Mouse (Mus musculus): Measurements from ENCODE around the gene Magea3. TPM values are rescaled to one million over a fixed set of nuclear protein-coding genes. Genes with fewer than 3 reads are reported as not detected.
"Not testable (repeated sequence)": the region's sequence is repeated elsewhere in the genome, so short reads cannot be mapped to it uniquely, and the experiment has no call there.

Magea3 gene
- not detected in 2 replicates for total RNA-seq (2017)

DNA sequence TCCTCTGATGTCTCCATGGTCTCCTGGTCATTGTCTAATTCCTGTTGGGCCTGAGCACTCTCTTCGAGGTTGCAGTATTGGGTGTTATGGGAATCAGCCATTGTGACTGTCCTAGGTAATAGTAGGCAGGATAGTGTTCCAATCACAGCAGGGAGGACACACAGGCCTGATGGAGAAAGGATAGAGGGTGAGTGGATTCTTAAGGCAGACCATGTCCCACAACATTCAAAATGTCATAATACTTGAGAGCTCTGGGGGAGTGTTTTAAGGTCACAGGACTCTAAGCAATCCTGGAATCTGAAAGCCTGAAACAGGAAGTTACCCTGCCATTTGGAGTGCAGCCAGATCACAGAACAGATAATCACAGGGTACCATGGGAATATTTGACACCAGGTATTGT, at the start of gene Magea3:
Magea3 (minus strand) TSS at position 101 of the 400 bp plus-strand sequence.
- not testable (repeated sequence) for ATAC-seq (ENCODE audit: extremely low read depth, insufficient number of reproducible peaks, low FRiP score, poor library complexity, severe bottlenecking)

DNA sequence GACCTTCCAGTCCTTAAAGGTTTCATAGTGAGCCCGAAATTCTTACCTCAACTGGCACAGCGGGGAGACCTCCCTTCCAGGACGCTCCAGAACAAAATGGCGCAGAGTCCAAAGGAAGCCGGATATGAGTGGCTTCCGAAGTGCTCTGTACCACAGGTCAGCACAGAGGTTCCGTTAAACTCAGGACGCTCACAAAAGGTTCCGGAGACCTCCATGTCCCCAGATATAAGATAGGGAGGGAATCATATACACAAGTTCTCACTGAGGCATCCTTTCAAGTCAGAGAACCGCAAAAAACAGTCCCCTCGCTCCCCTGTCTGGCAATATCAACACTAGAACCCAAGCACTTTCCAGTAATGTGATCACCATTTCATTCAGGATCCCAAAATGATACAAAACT, 46.4 kb upstream of the Magea3 start, which contains the start of gene Magea8:
Magea8 (minus strand) TSS at position 101 of the 400 bp plus-strand sequence.
- not testable (repeated sequence) for ATAC-seq (ENCODE audit: extremely low read depth, insufficient number of reproducible peaks, low FRiP score, poor library complexity, severe bottlenecking)

DNA sequence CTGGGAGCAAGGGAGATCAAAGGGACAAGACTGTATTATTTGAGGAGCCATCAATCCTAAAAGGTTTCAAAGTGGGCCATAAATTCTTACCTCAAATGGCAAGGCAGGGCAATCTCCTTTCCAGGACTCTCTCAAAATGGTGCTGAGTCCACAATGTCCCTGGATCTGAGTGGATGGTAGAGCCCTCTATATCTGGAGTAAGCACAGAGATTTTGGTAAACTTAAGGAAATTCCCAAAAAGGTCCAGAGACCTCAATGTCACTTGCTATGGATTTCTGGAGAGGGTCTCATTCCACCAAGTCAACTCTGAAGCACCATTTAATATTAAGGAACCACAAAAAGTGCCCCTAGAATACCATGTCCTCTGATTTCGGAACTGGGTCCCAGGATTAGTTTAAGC, 13.4 kb downstream of the Magea3 start, which contains the start of gene Magea6:
Magea6 (minus strand) TSS at position 101 of the 400 bp plus-strand sequence.
- ATAC-seq (ENCODE audit: extremely low read depth, insufficient number of reproducible peaks, low FRiP score, poor library complexity, severe bottlenecking): not testable (repeated sequence)

Other genes with a start within 250 kb of the Magea3 start
- not detected in 2 replicates for gene Cldn34b1, start 59.2 kb downstream of the Magea3 start, total RNA-seq (2017)
- not detected in 2 replicates for gene Magea6, start 13.5 kb downstream of the Magea3 start, total RNA-seq (2017)
- not detected in 2 replicates for gene Magea8, start 46.3 kb upstream of the Magea3 start, total RNA-seq (2017)
- not detected in 2 replicates for gene Magea5, start 113.6 kb upstream of the Magea3 start, total RNA-seq (2017)
- gene Magea1, start 140.3 kb upstream of the Magea3 start, total RNA-seq (2017): not detected in 2 replicates
- not detected in 2 replicates for gene Magea2, start 144.2 kb upstream of the Magea3 start, total RNA-seq (2017)
- not detected in 2 replicates for gene Cldn34b2, start 178.9 kb upstream of the Magea3 start, total RNA-seq (2017)

Data from neutrophil, adult 5-6 weeks (primary cell).